Mouse (Mus musculus) gastrocnemius, adult 2 months (tissue): ENCODE measurements around the gene Mul1. TPM values are rescaled to one million over a fixed set of nuclear protein-coding genes. Genes with fewer than 3 reads are reported as not detected.

Experiments used
- DNase-seq: peaks from one replicate; pipeline ENCODE4 v3.0.0; 2022
- H3K27ac ChIP-seq: fragments of 200-600 bp; 2 replicates; pipeline ENCODE4 v1.8.1; 2022; ENCODE audit warnings: mild to moderate bottlenecking
- H3K4me3 ChIP-seq: fragments of 200-600 bp; 2 replicates; pipeline ENCODE4 v1.8.1; 2022; ENCODE audit warnings: mild to moderate bottlenecking, moderate library complexity
- CTCF ChIP-seq: fragments of 200-600 bp; IDR thresholded peaks from 2 replicates; pipeline ENCODE4 v1.8.1; 2022; ENCODE audit warnings: antibody characterized with exemption, mild to moderate bottlenecking, moderate library complexity
- intact Hi-C: fragments of 180-260 bp; cut with DNase I; formaldehyde crosslinking; loops from one replicate; pipeline ENCODE4 v1.15.1; 2025
- long read RNA-seq, 2 experiments: library from polyadenylated mRNA; stranded (forward); transcript quantifications; one replicate each; pipeline ENCODE4 v2.0.0; 2021
- total RNA-seq, 2 experiments: library from RNA; stranded (reverse); gene quantifications; 2 replicates each; pipeline ENCODE4 v1.2.3; 2021

Mul1 gene
- total RNA-seq: 10 to 100 TPM; 37.5 to 45.5 TPM
- long read RNA-seq, experiment 1, transcript Mul1-201 (4 exons, 3,733 nt): major isoform, 24 of 42 reads
- long read RNA-seq, experiment 1, partial matches to known transcripts: 5 of 42 reads
- long read RNA-seq, experiment 1, other reads (novel, unspliced or antisense): 13 of 42 reads
- long read RNA-seq, experiment 2, transcript Mul1-201 (4 exons, 3,733 nt): major isoform, 22 of 41 reads
- long read RNA-seq, experiment 2, partial matches to known transcripts: 4 of 41 reads
- long read RNA-seq, experiment 2, other reads (novel, unspliced or antisense): 15 of 41 reads

DNA sequence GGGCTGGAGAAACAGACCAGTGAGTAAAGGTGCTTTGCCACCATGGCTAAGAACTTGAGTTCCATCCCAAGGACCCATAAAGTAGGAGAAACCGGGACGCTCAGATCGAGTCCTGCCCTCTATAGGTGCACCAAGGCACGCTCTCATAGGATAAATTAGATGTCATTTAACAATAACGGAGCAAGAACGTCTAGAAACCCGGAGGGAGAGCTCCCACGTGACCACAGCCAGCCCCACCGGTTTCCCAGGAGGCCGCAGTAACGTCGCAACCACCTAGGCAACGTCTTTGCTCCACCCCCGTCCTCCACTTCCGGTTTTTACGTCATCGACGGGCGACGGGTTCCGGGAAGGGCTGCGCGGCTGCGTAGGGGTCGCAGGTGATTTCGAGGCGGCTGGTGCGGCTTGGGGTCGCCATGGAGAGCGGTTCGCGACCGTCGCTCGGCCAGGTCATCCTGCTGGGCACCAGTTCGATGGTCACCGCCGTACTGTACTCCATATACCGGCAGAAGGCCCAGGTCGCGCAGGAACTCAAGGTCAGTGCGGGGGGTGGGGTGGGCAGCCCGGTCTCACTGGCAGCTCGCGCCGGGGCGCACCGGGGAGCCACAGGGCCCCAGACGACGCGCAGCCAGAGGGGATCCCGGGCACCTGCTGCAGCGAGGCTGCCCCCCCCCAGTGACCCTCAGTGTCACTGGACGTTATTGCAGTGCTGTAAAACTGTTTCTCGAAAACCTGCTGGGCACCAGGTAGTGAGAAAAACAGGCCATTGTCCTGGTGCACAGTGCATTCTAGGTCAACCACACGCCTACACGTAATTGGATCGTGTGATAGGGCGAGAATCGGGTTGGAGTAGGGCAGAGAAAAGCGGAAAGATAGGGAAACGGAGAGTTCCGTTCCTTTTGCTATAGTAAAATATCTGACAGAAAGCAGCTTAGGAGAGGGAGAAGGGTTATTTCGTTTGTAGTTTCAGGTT is at the start of gene Mul1:
Gene Mul1 (plus strand): TSS at position 325 of the 970 bp plus-strand sequence.
- Histone ChIP-seq H3K27ac (peak within 1 kb of the TSS; percentile 95), H3K4me3 (peak within 1 kb of the TSS; percentile 96)
- 0 out of 2 replicates have a peak, but pooled peaks have one; percentile 3 for TF ChIP-seq CTCF
- intact Hi-C loops: no loop called here
- DNase-seq: peak; percentile 97

DNA sequence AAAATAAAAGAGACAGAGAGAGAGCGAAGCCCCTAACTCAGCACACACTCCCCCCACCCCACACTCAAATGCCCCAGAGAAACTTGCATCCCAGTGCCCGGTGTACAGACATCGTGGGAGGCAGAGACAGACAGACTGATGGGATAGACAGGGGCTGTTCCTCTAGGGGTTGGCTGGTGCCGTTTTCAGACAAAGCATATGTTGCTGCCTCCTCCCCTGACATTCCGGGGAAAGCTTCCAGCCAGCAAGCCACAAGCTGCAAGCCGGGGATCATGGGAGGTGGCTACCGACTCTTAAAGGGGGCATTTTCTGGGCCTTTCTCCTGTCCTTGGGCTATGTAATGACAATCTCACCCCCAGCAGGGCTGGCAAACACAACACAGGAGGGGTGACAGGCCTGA is 40.8 kb upstream of the Mul1 start:
- DNase-seq: no peak
- intact Hi-C loops: no loop called here
- Histone ChIP-seq H3K27ac (no peak overlapping the region), H3K4me3 (no peak overlapping the region)
- no peak for TF ChIP-seq CTCF

DNA sequence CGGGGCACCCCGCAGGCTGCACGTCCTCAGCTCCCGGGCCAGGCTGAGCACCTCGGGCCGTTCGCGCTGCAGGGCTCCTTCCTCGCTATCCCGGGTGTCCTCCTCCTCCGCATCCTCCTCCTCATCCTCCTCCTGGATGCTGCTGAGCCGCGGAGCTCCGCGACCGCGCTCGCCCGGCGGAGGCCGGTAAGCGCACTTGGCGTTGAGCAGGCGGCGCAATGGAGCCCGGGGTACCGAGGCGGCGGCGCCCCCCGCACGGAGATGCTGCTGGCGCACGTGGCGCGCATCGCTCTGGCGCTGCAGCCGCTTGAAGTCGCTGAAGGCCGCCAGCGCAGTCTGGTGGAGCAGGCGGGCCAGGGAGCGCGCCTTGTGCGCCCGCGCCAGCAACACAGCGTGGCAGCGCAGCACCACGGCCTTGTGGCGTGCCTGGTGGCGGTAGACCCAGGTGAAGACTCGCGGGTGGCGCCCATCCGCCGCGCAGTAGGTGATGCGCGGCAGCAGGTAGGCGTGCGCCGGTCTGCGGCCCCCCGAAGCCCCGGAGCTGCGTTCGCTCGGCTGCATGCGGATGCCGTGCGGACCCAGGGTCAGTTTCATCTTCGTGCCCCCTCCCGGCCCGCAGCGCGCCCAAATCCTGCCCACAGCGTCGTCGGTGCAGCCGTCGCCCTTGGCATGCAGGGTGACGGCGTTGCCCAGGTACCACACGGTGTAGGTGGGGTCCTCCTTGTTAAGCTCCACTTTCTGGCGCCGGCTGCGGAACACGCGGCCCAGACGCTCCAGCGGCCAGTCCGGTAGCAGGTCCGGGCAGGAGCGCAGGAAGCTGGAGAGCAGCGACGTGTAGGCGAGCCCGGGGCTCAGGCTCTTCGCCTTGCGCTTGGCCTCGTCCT is 39.1 kb upstream of the Mul1 start:
- intact Hi-C loops: no loop called here
- DNase-seq: no peak
- no peak overlapping the region for H3K27ac ChIP-seq
- peak overlapping the region; percentile 63 for H3K4me3 ChIP-seq
- TF ChIP-seq CTCF: no peak

DNA sequence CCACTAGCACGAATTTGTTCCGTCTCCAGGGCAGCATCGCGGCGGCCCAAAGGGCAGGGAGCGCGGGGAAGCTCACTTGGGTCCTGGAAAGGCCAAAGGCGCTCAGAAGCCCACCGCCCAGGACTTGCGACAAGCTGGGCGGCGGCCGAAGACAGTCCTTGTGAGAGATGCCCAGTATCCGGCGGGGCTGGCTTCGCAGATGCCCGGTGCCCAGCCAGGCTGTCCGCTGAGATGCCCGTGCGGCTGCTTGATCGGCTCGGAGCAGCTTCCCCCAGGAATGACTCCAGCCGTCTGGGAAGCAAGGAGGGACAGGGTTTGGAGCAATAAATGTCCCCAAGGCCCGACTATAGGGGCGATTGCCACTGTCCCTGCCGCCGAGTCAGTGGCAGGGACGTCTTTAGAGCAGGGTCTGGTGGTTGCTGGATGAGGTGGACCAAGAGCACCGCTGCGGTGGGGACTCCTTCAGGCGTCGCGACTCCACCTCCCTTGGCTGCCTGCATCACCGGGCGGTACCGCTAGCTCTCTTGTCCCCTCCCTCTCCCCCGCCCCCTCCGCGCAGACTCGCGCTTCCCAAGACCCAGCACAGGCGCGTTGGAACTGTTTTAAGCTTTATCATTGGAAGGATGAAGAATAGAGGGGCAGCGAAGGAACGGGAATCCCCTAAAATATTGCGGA is 38.4 kb upstream of the Mul1 start, which contains the start of gene Fam43b:
Gene Fam43b (minus strand): TSS at position 558 of the 675 bp plus-strand sequence.
- Histone ChIP-seq H3K27ac (no peak within 1 kb of the TSS), H3K4me3 (peak within 1 kb of the TSS; percentile 63)
- intact Hi-C loops: no loop called here
- DNase-seq: peak; percentile 58
- no peak for TF ChIP-seq CTCF

DNA sequence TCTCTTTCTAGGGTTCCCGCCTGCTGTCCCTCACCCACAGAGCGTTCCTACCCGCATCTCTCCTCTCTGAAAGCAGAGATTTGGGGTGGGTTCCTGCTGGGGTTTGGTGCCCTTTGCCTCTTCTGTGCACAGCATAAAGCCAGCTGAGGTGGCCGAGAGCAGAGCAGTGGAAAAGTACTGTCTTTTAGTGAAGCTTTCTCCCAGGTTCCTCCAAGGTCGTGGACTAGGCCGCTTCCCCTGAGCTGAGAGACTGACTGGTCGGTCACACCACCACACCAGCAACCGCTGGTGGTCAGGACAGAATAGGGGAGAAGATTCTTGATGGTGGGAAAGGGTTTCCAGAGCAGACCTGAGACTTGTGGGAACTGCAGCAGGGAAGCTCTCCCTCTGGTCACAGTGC is 37.8 kb upstream of the Mul1 start:
- TF ChIP-seq CTCF: no peak
- no peak for DNase-seq
- H3K4me3 ChIP-seq: peak overlapping the region; percentile 63
- intact Hi-C loops: no loop called here
- no peak overlapping the region for H3K27ac ChIP-seq

DNA sequence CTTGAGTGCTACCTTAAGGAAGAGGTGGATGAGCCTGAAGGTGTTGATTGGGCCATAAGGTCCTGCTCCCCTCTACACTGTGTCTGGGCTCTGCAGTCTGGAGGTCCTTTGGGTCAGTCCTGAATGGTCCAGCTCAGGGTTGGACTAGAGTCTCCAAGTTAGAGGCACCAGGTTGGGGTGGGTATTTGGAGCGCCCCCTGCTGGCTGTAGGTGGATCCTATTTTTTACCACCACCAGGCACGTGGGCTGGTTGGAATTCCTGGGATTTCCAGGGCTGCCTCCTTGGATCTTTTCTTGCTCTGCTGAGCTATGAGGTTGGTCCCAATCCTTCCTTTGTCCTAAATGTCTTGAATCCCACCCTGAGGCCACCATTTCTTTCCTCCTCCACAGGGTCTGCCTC is 29.7 kb upstream of the Mul1 start:
- DNase-seq: peak; percentile 69

DNA sequence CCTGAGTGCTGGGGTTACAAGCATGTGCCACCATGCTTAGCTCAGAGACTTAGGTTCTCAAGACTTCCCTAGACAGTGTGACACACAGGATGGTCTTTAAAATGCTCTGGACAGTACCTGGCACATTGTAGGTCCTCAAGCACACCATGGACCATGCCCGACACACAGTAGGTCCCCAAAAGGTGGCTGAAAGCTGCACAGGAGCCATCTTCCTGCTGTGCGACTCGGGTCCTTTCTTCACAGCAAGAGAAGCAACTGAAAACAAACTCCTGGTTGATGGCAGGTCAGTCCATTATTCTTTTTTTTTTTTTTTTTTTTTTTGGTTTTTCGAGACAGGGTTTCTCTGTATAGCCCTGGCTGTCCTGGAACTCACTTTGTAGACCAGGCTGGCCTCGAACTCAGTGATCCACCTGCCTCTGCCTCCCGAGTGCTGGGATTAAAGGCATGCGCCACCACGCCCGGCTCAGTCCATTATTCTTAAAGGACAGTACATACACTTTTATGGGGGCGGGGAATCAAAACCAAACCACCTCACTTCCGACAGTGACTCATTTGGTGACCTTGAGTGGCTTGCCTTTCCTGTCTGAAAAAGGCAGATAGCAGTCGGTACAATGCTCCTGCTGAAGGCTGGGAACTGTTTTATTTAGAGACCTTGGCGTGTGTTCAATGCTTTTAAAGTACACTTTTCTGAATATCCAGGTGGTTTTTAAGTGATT is 26.8 kb upstream of the Mul1 start:
- DNase-seq: no peak
- H3K27ac ChIP-seq: no peak overlapping the region
- H3K4me3 ChIP-seq: no peak overlapping the region
- intact Hi-C loops: no loop called here
- no peak for TF ChIP-seq CTCF

More for the DNA sequence above, 29.7 kb upstream of the Mul1 start:
- peak; percentile 88 for TF ChIP-seq CTCF
- H3K4me3 ChIP-seq: no peak overlapping the region
- intact Hi-C loops: no loop called here
- no peak overlapping the region for H3K27ac ChIP-seq

DNA sequence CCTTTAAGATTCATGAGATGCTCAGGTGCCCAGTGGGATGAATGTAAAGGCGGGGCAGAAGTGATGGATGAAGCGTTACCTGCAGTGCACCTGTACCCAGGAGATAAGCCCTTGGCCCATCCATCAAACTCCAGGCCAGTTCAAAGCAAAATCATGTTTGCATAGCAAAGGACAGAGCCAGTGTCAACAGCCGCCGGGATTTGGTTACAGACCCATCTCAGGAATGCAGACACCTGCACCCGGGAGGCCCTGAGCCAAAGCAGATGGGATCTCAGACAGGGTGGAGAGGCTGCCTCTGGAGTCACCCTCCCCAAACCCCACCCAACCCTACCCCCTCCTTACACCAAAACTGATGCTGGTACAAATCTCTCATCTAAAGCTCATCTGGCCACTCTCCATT is 23.5 kb upstream of the Mul1 start:
- intact Hi-C loops: no loop called here
- DNase-seq: no peak
- TF ChIP-seq CTCF: no peak
- Histone ChIP-seq H3K27ac (no peak overlapping the region), H3K4me3 (no peak overlapping the region)

DNA sequence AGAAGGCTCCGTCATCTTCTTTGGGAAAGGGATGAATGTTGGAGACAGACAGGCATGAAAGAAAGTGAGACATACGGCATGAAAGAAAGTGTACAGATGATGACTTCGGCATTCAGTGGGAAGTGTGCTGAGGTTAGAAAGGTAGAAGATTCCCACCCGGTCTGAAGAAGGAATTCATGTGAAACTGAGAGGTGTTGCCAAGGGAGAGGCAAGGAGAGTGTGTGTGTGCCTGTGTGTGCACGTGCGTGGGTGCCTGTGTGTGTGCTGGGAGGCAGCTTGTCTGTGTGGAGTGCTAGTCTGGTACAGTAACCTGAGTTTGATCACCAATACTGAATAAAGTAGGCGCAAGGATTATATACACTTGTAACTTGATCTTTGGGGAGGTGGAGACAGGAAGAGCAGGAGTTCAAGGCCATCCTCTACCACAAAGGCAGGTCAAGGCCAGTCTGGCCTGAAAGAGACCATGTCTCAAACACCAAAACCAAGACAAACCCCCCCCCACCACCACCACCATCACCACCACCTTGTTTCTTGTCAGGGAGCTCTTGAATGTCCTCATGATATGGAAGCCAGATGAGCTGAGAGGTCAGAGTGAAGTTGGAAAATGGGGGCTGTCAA is 22.9 kb upstream of the Mul1 start:
- intact Hi-C loops: no loop called here

DNA sequence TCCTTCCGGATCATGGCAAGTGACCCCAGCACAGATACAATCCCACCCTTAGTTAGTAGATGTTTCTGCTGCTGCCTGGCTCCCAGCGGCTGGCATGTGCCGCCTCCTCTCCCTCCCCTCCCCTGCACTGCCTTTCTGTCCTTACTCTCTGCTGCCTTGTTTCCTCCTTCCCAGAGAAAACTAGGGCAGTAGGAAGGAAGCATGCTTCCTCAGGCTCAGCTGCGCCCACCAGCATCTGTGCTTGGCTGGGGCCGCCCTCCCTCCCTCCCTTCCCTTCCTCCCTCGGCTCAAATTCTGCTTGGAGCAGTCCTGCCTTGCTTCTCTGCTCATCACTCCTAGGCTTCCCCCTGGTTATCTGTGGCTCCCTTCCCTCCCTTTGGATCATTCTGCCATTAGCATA is 19.7 kb upstream of the Mul1 start:
- DNase-seq: no peak
- Histone ChIP-seq H3K27ac (0 out of 2 replicates have a peak overlapping the region, but pooled peaks have one; percentile 35), H3K4me3 (peak overlapping the region; percentile 8; the same call in 1 of the 2 replicates)
- TF ChIP-seq CTCF: no peak
- intact Hi-C loops: no loop called here

More for the DNA sequence above, 22.9 kb upstream of the Mul1 start:
- H3K4me3 ChIP-seq: no peak overlapping the region
- H3K27ac ChIP-seq: no peak overlapping the region
- DNase-seq: no peak
- TF ChIP-seq CTCF: no peak

DNA sequence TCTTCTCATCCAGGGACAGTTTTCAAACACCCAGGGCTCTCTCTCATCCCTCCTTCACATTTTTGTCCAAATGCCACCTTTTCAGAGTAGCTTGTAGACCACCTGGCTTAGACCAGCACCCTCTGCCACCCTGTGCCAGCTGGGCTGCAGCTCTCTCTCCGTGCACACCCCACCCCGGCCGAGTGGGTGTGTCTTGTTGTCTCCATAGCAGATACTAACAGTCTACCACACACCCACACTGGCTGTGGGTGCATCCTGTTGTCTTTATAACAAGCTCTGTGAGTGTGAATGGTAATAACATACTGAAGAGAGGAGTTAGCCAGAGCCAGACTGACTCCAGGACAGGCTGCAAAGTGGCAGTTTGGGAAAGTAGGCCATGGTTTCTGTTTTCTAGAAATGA is 18.5 kb upstream of the Mul1 start:
- TF ChIP-seq CTCF: no peak
- H3K27ac ChIP-seq: no peak overlapping the region; the same call in 1 of the 2 replicates
- intact Hi-C loops: no loop called here

More for the DNA sequence above, 18.5 kb upstream of the Mul1 start:
- no peak overlapping the region for H3K4me3 ChIP-seq
- DNase-seq: no peak
